Mouse (Mus musculus): ENCODE data around the gene B3gat3. TPM values are rescaled to one million over a fixed set of nuclear protein-coding genes. Genes with fewer than 3 reads are reported as not detected.
A peak's percentile ranks its signal among the peaks of the same experiment; 100 is the strongest.

B3gat3 gene
- total RNA-seq, 2 experiments from 2014 or later, result 167 to 191 TPM

GRCm38 (mm10) chr19:8911810-8912209 is 8.4 kb upstream of the B3gat3 start:
- peak overlapping the region; percentile 79 for H3K27ac ChIP-seq
- no peak for DNase-seq (ENCODE audit: low spot score in 2 of 2)
- TF ChIP-seq CTCF (conservative IDR thresholded peaks at IDR 0.05), result no peak
- no peak overlapping the region for H3K4me3 ChIP-seq

GRCm38 (mm10) chr19:8914212-8914611 is 6.0 kb upstream of the B3gat3 start:
- no peak for TF ChIP-seq CTCF (conservative IDR thresholded peaks at IDR 0.05)
- peak in 1 of 2 experiments; percentile 50 for DNase-seq (ENCODE audit: low spot score in 2 of 2)
- peak overlapping the region; percentile 79 for H3K27ac ChIP-seq

GRCm38 (mm10) chr19:8919000-8919399 is 1.2 kb upstream of the B3gat3 start:
- no peak overlapping the region for H3K4me3 ChIP-seq
- no peak overlapping the region for H3K27ac ChIP-seq
- TF ChIP-seq CTCF (conservative IDR thresholded peaks at IDR 0.05), result no peak
- no peak for DNase-seq (ENCODE audit: low spot score in 2 of 2)

More at GRCm38 (mm10) chr19:8914212-8914611, 6.0 kb upstream of the B3gat3 start:
- no peak overlapping the region for H3K4me3 ChIP-seq

GRCm38 (mm10) chr19:8919684-8920072 is 496 bp upstream of the B3gat3 start:
- Histone ChIP-seq H3K27ac (peak overlapping the region; percentile 85), H3K4me3 (peak overlapping the region; percentile 90)
- no peak for TF ChIP-seq CTCF (conservative IDR thresholded peaks at IDR 0.05)
- no peak for DNase-seq (ENCODE audit: low spot score in 2 of 2)

GRCm38 (mm10) chr19:8920836-8921291 is 690 bp downstream of the B3gat3 start:
- Histone ChIP-seq H3K27ac (peak overlapping the region; percentile 85), H3K4me3 (peak overlapping the region; percentile 90)
- DNase-seq (ENCODE audit: low spot score in 2 of 2), result no peak
- no peak for TF ChIP-seq CTCF (conservative IDR thresholded peaks at IDR 0.05)

- no peak overlapping the region; the same call in 1 of the 2 replicates for H3K27ac ChIP-seq
- no peak for TF ChIP-seq CTCF (conservative IDR thresholded peaks at IDR 0.05)
- peak overlapping the region; percentile 90; the same call in 1 of the 2 replicates for H3K4me3 ChIP-seq
- no peak for DNase-seq (ENCODE audit: low spot score in 2 of 2)
Measured at GRCm38 (mm10) chr19:8921741-8922140, 1.6 kb downstream of the B3gat3 start.

- Histone ChIP-seq H3K4me3 (no peak overlapping the region), H3K27ac (peak overlapping the region; percentile 23; the same call in 1 of the 2 replicates)
- TF ChIP-seq CTCF (conservative IDR thresholded peaks at IDR 0.05), result no peak
- no peak for DNase-seq (ENCODE audit: low spot score in 2 of 2)
Measured at GRCm38 (mm10) chr19:8926766-8927165, 6.6 kb downstream of the B3gat3 start.

- peak overlapping the region; percentile 85 for H3K27ac ChIP-seq
- no peak for DNase-seq (ENCODE audit: low spot score in 2 of 2)
- no peak for TF ChIP-seq CTCF (conservative IDR thresholded peaks at IDR 0.05)
- H3K4me3 ChIP-seq, result no peak overlapping the region
Measured at GRCm38 (mm10) chr19:8927891-8928525, 7.8 kb downstream of the B3gat3 start.

- Histone ChIP-seq H3K4me3 (peak overlapping the region; percentile 68), H3K27ac (peak overlapping the region; percentile 85)
- no peak for DNase-seq (ENCODE audit: low spot score in 2 of 2)
- no peak for TF ChIP-seq CTCF (conservative IDR thresholded peaks at IDR 0.05)
Measured at GRCm38 (mm10) chr19:8928689-8929223, 8.6 kb downstream of the B3gat3 start.

GRCm38 (mm10) chr19:8929224-8930088 is 9.3 kb downstream of the B3gat3 start, which contains the start of the genes Rom1 and Eml3:
Gene Rom1, minus strand, starts transcription at chr19:8929356.
Gene Eml3, plus strand, starts transcription at chr19:8929552.
- H3K27ac ChIP-seq, result peak within 1 kb of the TSS; percentile 85

GRCm38 (mm10) chr19:8930117-8930516 is 9.9 kb downstream of the B3gat3 start:
- Histone ChIP-seq H3K27ac (peak overlapping the region; percentile 85), H3K4me3 (peak overlapping the region; percentile 68)
- no peak for DNase-seq (ENCODE audit: low spot score in 2 of 2)
- TF ChIP-seq CTCF (conservative IDR thresholded peaks at IDR 0.05), result no peak

More at GRCm38 (mm10) chr19:8929224-8930088, 9.3 kb downstream of the B3gat3 start, which contains the start of the genes Rom1 and Eml3:
- DNase-seq (ENCODE audit: low spot score in 2 of 2), result peak in 1 of 2 experiments; percentile 49
- H3K4me3 ChIP-seq, result peak within 1 kb of the TSS; percentile 68
- peak; percentile 64 for TF ChIP-seq CTCF (conservative IDR thresholded peaks at IDR 0.05)

- DNase-seq (ENCODE audit: low spot score in 2 of 2), result no peak
- no peak overlapping the region for H3K4me3 ChIP-seq
- H3K27ac ChIP-seq, result no peak overlapping the region
- TF ChIP-seq CTCF (conservative IDR thresholded peaks at IDR 0.05), result no peak
Measured at GRCm38 (mm10) chr19:8930771-8931170, 10.6 kb downstream of the B3gat3 start.

- no peak overlapping the region for H3K4me3 ChIP-seq
- H3K27ac ChIP-seq, result no peak overlapping the region
- no peak for TF ChIP-seq CTCF (conservative IDR thresholded peaks at IDR 0.05)
- DNase-seq (ENCODE audit: low spot score in 2 of 2), result no peak
Measured at GRCm38 (mm10) chr19:8936736-8937135, 16.6 kb downstream of the B3gat3 start.
